Mouse (Mus musculus) thymus, postnatal 14 days (tissue): ENCODE measurements around the gene Polr2c.
"Not testable (repeated sequence)": the region's sequence is repeated elsewhere in the genome, so short reads cannot be mapped to it uniquely, and the experiment has no call there.

Source experiments
- DNase-seq: peaks from one replicate; pipeline ENCODE4 v3.0.0; 2021

The Polr2c gene

GRCm38 (mm10) chr8:94857346-94858173 lies at the start of gene Polr2c:
TSS of gene Polr2c (plus strand) at chr8:94857450.
- DNase-seq: peak; percentile 93

GRCm38 (mm10) chr8:94807506-94807905 lies 49.7 kb upstream of the Polr2c start:
- no peak for DNase-seq

- no peak for DNase-seq
Measured at GRCm38 (mm10) chr8:94808372-94808771, 48.9 kb upstream of the Polr2c start.

- no peak for DNase-seq
Measured at GRCm38 (mm10) chr8:94810153-94810552, 47.1 kb upstream of the Polr2c start, which contains the start of gene Ccl17. TSS of gene Ccl17 (plus strand) at chr8:94810453.

GRCm38 (mm10) chr8:94810855-94811254 lies 46.4 kb upstream of the Polr2c start:
- DNase-seq: no peak

GRCm38 (mm10) chr8:94811654-94812053 lies 45.6 kb upstream of the Polr2c start:
- no peak for DNase-seq

GRCm38 (mm10) chr8:94812645-94813098 lies 44.6 kb upstream of the Polr2c start:
- DNase-seq: peak; percentile 76

- DNase-seq: no peak
Measured at GRCm38 (mm10) chr8:94814556-94814955, 42.7 kb upstream of the Polr2c start.

GRCm38 (mm10) chr8:94817933-94818332 lies 39.3 kb upstream of the Polr2c start:
- DNase-seq: no peak

GRCm38 (mm10) chr8:94819671-94820179 lies 37.5 kb upstream of the Polr2c start:
- DNase-seq: no peak

- DNase-seq: no peak
Measured at GRCm38 (mm10) chr8:94820553-94820952, 36.7 kb upstream of the Polr2c start.

GRCm38 (mm10) chr8:94821381-94821780 lies 35.9 kb upstream of the Polr2c start:
- no peak for DNase-seq

- peak; percentile 60 for DNase-seq
Measured at GRCm38 (mm10) chr8:94822637-94823560, 34.4 kb upstream of the Polr2c start.

GRCm38 (mm10) chr8:94825170-94825569 lies 32.1 kb upstream of the Polr2c start:
- no peak for DNase-seq

- DNase-seq: no peak
Measured at GRCm38 (mm10) chr8:94826210-94826609, 31.0 kb upstream of the Polr2c start.

- no peak for DNase-seq
Measured at GRCm38 (mm10) chr8:94828284-94828683, 29.0 kb upstream of the Polr2c start.

GRCm38 (mm10) chr8:94833901-94834405 lies 23.3 kb upstream of the Polr2c start:
- DNase-seq: not testable (repeated sequence)

GRCm38 (mm10) chr8:94835751-94836150 lies 21.5 kb upstream of the Polr2c start:
- DNase-seq: not testable (repeated sequence)

- DNase-seq: no peak
Measured at GRCm38 (mm10) chr8:94836456-94837240, 20.6 kb upstream of the Polr2c start.

GRCm38 (mm10) chr8:94837662-94838574 lies 19.3 kb upstream of the Polr2c start, which contains the start of the genes Coq9 and Ciapin1:
TSS of gene Coq9 (plus strand) at chr8:94838321.
TSS of gene Ciapin1 (minus strand) at chr8:94838358.
- DNase-seq: peak; percentile 97

- DNase-seq: peak; percentile 68
Measured at GRCm38 (mm10) chr8:94838600-94838999, 18.6 kb upstream of the Polr2c start.
